Mouse (Mus musculus): ENCODE measurements around the gene AF366264. TPM values are rescaled to one million over a fixed set of nuclear protein-coding genes. Genes with fewer than 3 reads are reported as not detected.
"Not testable (repeated sequence)": the region's sequence is repeated elsewhere in the genome, so short reads cannot be mapped to it uniquely, and the experiment has no call there.

The AF366264 gene
- not detected in 2 replicates for polyA plus RNA-seq (2015; fragmentation: Nextera tagmentation; extraction: Ambion mirVana)

DNA sequence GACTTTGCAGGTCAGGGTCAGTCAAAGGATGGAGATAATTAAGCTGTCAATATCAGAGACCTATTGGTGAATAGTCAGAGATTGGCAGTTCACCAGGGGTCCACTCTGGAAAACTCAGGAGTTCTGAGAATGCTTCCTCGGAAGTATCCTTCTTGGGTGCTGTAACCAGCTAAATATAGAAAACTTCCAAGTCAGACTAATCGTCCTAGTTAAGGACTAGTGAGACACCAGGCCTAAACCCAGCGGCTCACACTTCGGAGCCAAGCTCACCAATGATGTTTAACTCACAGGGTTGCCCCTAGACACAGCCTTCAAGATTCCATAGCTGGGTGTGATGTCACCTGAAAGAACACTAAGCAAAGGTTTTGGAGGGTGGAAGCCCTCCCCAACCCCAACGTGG, at the start of gene AF366264:
Gene AF366264, minus strand, starts transcription at position 101 of the 400 bp plus-strand sequence.
- not testable (repeated sequence) for H3K27me3 ChIP-seq (ENCODE audit: control insufficient read depth, insufficient read depth, low read depth, low read length); H3K36me3 ChIP-seq (ENCODE audit: control insufficient read depth, insufficient read depth, low read length); H3K4me2 ChIP-seq (ENCODE audit: low read depth, low read length); H3K27ac ChIP-seq (ENCODE audit: low read length); H3K9me3 ChIP-seq (ENCODE audit: control insufficient read depth, low read length); H3K9ac ChIP-seq (ENCODE audit: low read length); H3K4me1 ChIP-seq (replicated peaks; ENCODE audit: control insufficient read depth, insufficient read depth, low read length); H3K4me3 ChIP-seq (ENCODE audit: low read length); ATAC-seq (ENCODE audit: low read depth)
- WGBS: 83% methylated on average over 5 of the region's 5 CpGs

DNA sequence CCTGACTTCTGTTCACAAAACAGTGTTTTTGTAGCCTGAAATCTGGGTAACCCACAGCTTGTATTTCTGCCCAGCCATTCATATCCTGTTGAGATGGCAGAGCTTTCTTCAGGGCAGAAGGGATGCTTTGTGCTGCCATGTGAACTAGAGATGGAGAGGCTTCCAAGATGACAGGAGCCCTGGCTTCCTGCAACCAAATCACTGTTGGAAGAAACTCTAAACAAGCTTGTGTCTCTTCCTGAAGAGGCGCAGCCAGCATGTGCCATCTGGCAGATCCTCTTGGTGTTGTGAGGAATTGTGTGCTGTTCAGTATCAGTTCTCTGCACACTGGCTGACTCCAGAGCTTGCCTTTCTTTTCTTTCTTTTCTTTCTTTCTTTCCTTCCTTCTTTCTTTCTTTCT, 5.1 kb upstream of the AF366264 start:
- 60% methylated on average over 1 of the region's 1 CpGs for WGBS
- not testable (repeated sequence) for H3K4me2 ChIP-seq (ENCODE audit: low read depth, low read length); H3K27ac ChIP-seq (ENCODE audit: low read length); H3K9ac ChIP-seq (ENCODE audit: low read length); ATAC-seq (ENCODE audit: low read depth); H3K36me3 ChIP-seq (ENCODE audit: control insufficient read depth, insufficient read depth, low read length); H3K4me1 ChIP-seq (replicated peaks; ENCODE audit: control insufficient read depth, insufficient read depth, low read length); H3K27me3 ChIP-seq (ENCODE audit: control insufficient read depth, insufficient read depth, low read depth, low read length); H3K9me3 ChIP-seq (ENCODE audit: control insufficient read depth, low read length); H3K4me3 ChIP-seq (ENCODE audit: low read length)

DNA sequence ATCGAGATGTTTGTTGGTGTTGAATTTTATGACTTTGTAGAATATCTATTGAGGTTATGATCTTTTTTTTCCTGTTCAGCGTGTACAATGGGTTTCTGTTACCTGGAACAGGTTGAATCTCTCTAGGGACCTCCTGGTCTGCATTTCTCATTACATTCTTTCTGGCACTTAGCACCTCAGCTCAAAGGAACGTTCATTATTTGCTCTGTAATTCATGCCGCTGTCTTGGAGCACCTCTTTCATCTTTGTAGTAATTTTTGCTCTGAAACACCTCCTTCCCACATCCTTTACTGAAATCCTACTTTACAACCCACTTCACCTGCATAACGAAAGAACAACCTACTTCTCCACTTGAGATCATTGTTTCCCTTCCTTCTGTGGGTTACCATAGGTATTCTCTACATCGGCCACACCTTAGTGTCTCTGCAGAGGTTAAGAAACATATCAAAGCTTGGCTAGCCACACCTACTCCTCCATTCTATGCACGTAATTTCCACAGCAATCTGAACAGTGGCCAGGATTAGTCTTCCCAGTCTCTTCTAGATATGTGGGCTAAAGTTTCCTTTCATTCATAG, 9.5 kb downstream of the AF366264 start:
- Histone ChIP-seq H3K9me3 (ENCODE audit: control insufficient read depth, low read length) (no peaks in the 10 kb centered on the region), H3K4me1 (replicated peaks; ENCODE audit: control insufficient read depth, insufficient read depth, low read length) (no peaks in the 10 kb centered on the region), H3K27ac (ENCODE audit: low read length) (no peak overlapping the region), H3K27me3 (ENCODE audit: control insufficient read depth, insufficient read depth, low read depth, low read length) (no peaks in the 10 kb centered on the region), H3K4me2 (ENCODE audit: low read depth, low read length) (no peak overlapping the region), H3K4me3 (ENCODE audit: low read length) (no peak overlapping the region), H3K9ac (ENCODE audit: low read length) (no peak overlapping the region), H3K36me3 (ENCODE audit: control insufficient read depth, insufficient read depth, low read length) (no peaks in the 10 kb centered on the region)
- peak; percentile 92 for ATAC-seq (ENCODE audit: low read depth)
- WGBS: 42% methylated on average over 7 of the region's 7 CpGs

DNA sequence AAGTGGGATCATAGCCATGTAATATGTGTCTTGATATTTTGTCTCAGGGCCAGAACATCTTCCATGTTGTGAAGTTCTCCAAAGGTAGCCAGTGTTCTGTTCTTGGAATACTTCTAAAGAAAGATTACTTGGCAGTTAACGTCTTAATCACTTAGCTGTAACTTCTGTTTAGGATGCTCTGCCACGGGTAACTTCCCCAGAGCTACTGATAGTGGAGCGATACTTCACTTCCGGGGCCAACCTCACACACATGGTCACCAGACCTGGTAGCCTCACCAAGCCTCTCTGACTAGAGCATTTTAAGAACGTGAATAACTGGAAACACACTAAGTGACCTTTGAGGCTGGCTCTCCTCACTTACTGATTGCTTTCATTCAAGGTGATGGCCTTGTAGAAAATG, 38.6 kb downstream of the AF366264 start:
- no peaks in the 10 kb centered on the region for H3K27me3 ChIP-seq (ENCODE audit: control insufficient read depth, insufficient read depth, low read depth, low read length)
- H3K4me3 ChIP-seq (ENCODE audit: low read length): no peak overlapping the region
- no peak overlapping the region for H3K4me2 ChIP-seq (ENCODE audit: low read depth, low read length)
- H3K27ac ChIP-seq (ENCODE audit: low read length): no peak overlapping the region
- no peaks in the 10 kb centered on the region for H3K9me3 ChIP-seq (ENCODE audit: control insufficient read depth, low read length)
- H3K36me3 ChIP-seq (ENCODE audit: control insufficient read depth, insufficient read depth, low read length): peaks cover 36% of the 10 kb centered on the region
- 82% methylated on average over 5 of the region's 5 CpGs for WGBS
- ATAC-seq (ENCODE audit: low read depth): no peak
- no peak overlapping the region for H3K9ac ChIP-seq (ENCODE audit: low read length)
- peaks cover 3% of the 10 kb centered on the region for H3K4me1 ChIP-seq (replicated peaks; ENCODE audit: control insufficient read depth, insufficient read depth, low read length)

DNA sequence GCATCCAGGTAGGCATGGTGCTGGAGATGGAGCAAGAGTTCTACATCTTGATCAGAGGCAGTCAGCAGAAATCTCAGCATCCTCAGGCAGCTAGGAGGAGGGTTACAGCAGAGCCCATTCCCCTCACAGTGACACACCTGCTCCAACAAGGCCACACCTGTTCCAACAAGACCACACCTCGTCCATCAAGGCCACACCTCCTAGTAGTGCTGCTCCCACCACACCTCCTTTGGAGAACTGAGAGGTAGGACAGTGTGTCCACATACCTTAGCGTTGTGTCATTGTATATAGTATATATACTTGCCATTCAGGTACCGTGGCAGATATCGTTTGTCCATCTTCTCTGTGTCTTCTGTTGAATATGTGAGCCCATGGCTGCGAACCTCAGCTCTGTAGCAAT, 40.5 kb downstream of the AF366264 start:
- Histone ChIP-seq H3K27ac (ENCODE audit: low read length) (no peak overlapping the region), H3K4me2 (ENCODE audit: low read depth, low read length) (no peak overlapping the region), H3K9me3 (ENCODE audit: control insufficient read depth, low read length) (no peaks in the 10 kb centered on the region), H3K27me3 (ENCODE audit: control insufficient read depth, insufficient read depth, low read depth, low read length) (no peaks in the 10 kb centered on the region), H3K9ac (ENCODE audit: low read length) (no peak overlapping the region), H3K36me3 (ENCODE audit: control insufficient read depth, insufficient read depth, low read length) (peaks cover 48% of the 10 kb centered on the region), H3K4me1 (replicated peaks; ENCODE audit: control insufficient read depth, insufficient read depth, low read length) (peaks cover 3% of the 10 kb centered on the region), H3K4me3 (ENCODE audit: low read length) (no peak overlapping the region)
- ATAC-seq (ENCODE audit: low read depth): no peak
- 90% methylated on average over 5 of the region's 5 CpGs for WGBS

- Histone ChIP-seq H3K36me3 (ENCODE audit: control insufficient read depth, insufficient read depth, low read length) (peaks cover 51% of the 10 kb centered on the region), H3K9me3 (ENCODE audit: control insufficient read depth, low read length) (no peaks in the 10 kb centered on the region), H3K27me3 (ENCODE audit: control insufficient read depth, insufficient read depth, low read depth, low read length) (no peaks in the 10 kb centered on the region), H3K4me3 (ENCODE audit: low read length) (no peak overlapping the region), H3K4me2 (ENCODE audit: low read depth, low read length) (no peak overlapping the region), H3K9ac (ENCODE audit: low read length) (no peak overlapping the region), H3K27ac (ENCODE audit: low read length) (no peak overlapping the region), H3K4me1 (replicated peaks; ENCODE audit: control insufficient read depth, insufficient read depth, low read length) (no peaks in the 10 kb centered on the region)
- no peak for ATAC-seq (ENCODE audit: low read depth)
- 91% methylated on average over 11 of the region's 11 CpGs for WGBS
Measured at GRCm38 (mm10) chr8:13793746-13794101, 44.5 kb downstream of the AF366264 start.

DNA sequence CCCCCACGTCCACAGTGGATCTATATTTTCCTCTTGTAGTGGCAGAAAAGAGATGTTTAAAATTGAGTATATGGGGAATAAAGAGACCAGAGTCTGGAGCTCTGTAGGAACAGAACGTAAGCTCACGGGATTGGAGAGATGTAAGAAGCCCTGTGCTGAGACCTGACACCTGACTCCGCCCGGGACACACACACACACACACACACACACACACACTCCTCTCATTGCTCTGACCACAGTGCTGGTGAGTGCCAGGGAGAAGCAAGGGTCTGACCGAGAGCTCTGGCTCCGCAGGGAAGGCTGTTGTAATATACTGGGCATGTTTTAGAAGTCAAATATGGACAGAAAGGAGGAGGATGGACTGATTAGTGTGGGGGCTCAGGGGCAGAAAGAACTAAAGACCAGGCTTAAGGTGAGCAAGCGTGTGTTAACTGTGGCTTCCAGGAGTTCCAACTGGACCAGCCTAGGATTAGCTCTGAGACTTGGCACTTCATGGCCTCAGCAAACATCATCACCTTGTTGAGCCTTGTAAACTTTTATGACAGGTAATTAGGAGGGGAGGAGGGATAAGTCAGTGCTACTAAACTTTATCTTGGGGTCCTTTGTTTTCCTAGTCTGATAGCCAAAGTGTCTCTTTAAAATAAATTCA, 45.0 kb downstream of the AF366264 start:
- WGBS: 85% methylated on average over 8 of the region's 8 CpGs
- Histone ChIP-seq H3K27ac (ENCODE audit: low read length) (no peak overlapping the region), H3K9me3 (ENCODE audit: control insufficient read depth, low read length) (no peaks in the 10 kb centered on the region), H3K4me3 (ENCODE audit: low read length) (no peak overlapping the region), H3K27me3 (ENCODE audit: control insufficient read depth, insufficient read depth, low read depth, low read length) (no peaks in the 10 kb centered on the region), H3K4me2 (ENCODE audit: low read depth, low read length) (no peak overlapping the region), H3K4me1 (replicated peaks; ENCODE audit: control insufficient read depth, insufficient read depth, low read length) (no peaks in the 10 kb centered on the region), H3K9ac (ENCODE audit: low read length) (no peak overlapping the region), H3K36me3 (ENCODE audit: control insufficient read depth, insufficient read depth, low read length) (peaks cover 47% of the 10 kb centered on the region)
- ATAC-seq (ENCODE audit: low read depth): no peak

DNA sequence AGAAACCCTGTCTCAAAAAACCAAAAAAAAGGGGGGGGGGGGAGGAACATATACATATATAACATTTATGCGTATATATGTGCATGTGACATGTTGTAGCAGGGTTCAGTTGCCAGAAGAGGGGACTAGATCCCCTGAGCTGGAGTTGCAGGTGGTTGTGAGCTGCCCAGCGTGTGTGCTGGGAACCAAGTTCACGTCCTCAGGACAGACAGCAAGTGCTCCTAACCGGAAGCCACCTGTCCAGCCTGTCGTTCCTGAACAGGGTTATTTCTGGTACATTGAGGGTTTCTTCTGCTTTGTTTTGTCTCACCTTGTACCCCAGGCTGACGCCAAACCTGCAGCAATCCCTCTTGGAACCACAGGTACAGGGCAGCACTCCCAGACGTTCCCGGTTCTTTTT, 48.6 kb downstream of the AF366264 start:
- H3K4me2 ChIP-seq (ENCODE audit: low read depth, low read length): no peak overlapping the region

DNA sequence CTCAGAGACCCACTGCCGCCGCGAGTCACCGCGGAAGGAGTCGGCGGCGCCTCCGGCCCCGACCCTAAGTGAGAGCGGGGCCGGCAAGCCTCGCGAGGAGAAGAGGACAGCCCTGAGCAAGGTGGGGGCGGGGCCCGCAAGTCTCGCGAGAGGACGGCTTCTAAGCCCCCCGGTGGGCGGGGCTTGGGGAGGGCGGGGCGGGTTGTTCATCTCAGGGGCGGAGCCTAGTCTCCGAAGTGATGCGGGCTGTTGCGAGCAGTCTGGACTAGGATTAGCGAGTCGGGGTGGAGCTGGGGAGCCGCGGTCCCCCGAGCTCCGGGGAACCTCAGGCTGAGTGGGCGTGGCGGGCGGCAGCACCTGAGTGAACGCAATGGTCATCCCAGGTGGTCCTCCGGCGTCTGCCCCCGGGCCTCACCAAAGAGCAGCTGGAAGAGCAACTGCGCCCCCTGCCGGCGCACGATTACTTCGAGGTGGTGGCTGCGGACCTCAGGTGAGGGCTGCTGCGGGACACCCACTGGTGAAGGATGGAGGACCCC, 52.4 kb downstream of the AF366264 start:
- peaks cover 11% of the 10 kb centered on the region for H3K4me1 ChIP-seq (replicated peaks; ENCODE audit: control insufficient read depth, insufficient read depth, low read length)
- H3K27me3 ChIP-seq (ENCODE audit: control insufficient read depth, insufficient read depth, low read depth, low read length): no peaks in the 10 kb centered on the region
- WGBS: under 1% methylated on average over 40 of the region's 47 CpGs
- no peaks in the 10 kb centered on the region for H3K9me3 ChIP-seq (ENCODE audit: control insufficient read depth, low read length)
- peaks cover 19% of the 10 kb centered on the region for H3K36me3 ChIP-seq (ENCODE audit: control insufficient read depth, insufficient read depth, low read length)
- peak overlapping the region; percentile 93 for H3K4me2 ChIP-seq (ENCODE audit: low read depth, low read length)
- peak overlapping the region; percentile 99 for H3K9ac ChIP-seq (ENCODE audit: low read length)
- ATAC-seq (ENCODE audit: low read depth): peak; percentile 97
- peak overlapping the region; percentile 85 for H3K4me3 ChIP-seq (ENCODE audit: low read length)
- H3K27ac ChIP-seq (ENCODE audit: low read length): peak overlapping the region; percentile 98

More for the DNA sequence above, 48.6 kb downstream of the AF366264 start:
- H3K27ac ChIP-seq (ENCODE audit: low read length): no peak overlapping the region
- 88% methylated on average over 8 of the region's 8 CpGs for WGBS
- no peak for ATAC-seq (ENCODE audit: low read depth)
- no peak overlapping the region for H3K4me3 ChIP-seq (ENCODE audit: low read length)
- peaks cover 23% of the 10 kb centered on the region for H3K36me3 ChIP-seq (ENCODE audit: control insufficient read depth, insufficient read depth, low read length)
- no peaks in the 10 kb centered on the region for H3K9me3 ChIP-seq (ENCODE audit: control insufficient read depth, low read length)
- peaks cover 8% of the 10 kb centered on the region for H3K4me1 ChIP-seq (replicated peaks; ENCODE audit: control insufficient read depth, insufficient read depth, low read length)
- no peak overlapping the region for H3K9ac ChIP-seq (ENCODE audit: low read length)
- no peaks in the 10 kb centered on the region for H3K27me3 ChIP-seq (ENCODE audit: control insufficient read depth, insufficient read depth, low read depth, low read length)
